8 mouse cellular contexts compared by ENCODE assay signal in genomic region chr6:56745950-56746543, GRCm38 (mm10). TPM values are rescaled to one million over a fixed set of nuclear protein-coding genes. Genes with fewer than 3 reads are reported as not detected.
DNase-seq lines count a peak whose midpoint lies in the region.
"Had no signal": no experiment of that assay in that cellular context is flagged by ENCODE, and none has a peak within 500 bp of the region (broad histone marks: within the 10 kb centered on the region; RNA-seq: fewer than 3 reads in every experiment).

No protein-coding gene starts in this region.

- peak; percentile 12 for DNase-seq in kidney, adult 9 months
- DNase-seq in kidney, adult 11 months: no peak
- DNase-seq in MN1 (ENCODE audit: low spot score): peak; percentile 84
- peak; percentile 70 for DNase-seq in brain, adult 2 months (ENCODE audit: low read depth, low spot score)
- peak; percentile 19 for DNase-seq in lung, postnatal 36 days
- DNase-seq in right cerebral cortex, postnatal 14 days: no peak
- no peak for DNase-seq in layer of hippocampus, postnatal 14 days (ENCODE audit: low spot score in 2 of 2)
- DNase-seq: cerebellum, postnatal 36 days had no signal

RNA-seq across cellular contexts. Expression of gene Avl9, which starts 31.3 kb away (rescaled TPM):
- total RNA-seq in layer of hippocampus, postnatal 14 days (2021): 10 to 100 TPM; 32.9 to 34.3 TPM

RNA-seq across cellular contexts. Expression of gene Lsm5, which starts 41.5 kb away (rescaled TPM):
- 10 to 100 TPM; 22.3 to 22.8 TPM for total RNA-seq in layer of hippocampus, postnatal 14 days (2021)

RNA-seq across cellular contexts. Expression of gene Kbtbd2, which starts 51.6 kb away (rescaled TPM):
- total RNA-seq in layer of hippocampus, postnatal 14 days (2021): 10 to 100 TPM; 44.4 TPM

Comparison
In these comparisons a context has a peak if more than half of its experiments do, and no peak if none do; other contexts are left out.
1. DNase-seq: peak in kidney, adult 9 months (single experiment), MN1 (single experiment), brain, adult 2 months (single experiment) and lung, postnatal 36 days (single experiment); none in kidney, adult 11 months (single experiment), right cerebral cortex, postnatal 14 days (single experiment) and layer of hippocampus, postnatal 14 days (0 of 2).